Mouse (Mus musculus) adrenal gland, adult 18-20 months (tissue): ENCODE measurements around the gene Notum. TPM values are rescaled to one million over a fixed set of nuclear protein-coding genes. Genes with fewer than 3 reads are reported as not detected.

Source experiments
- DNase-seq, 2 experiments: peaks; one replicate each; pipeline ENCODE4 v3.0.0; 2021 to 2022; ENCODE audit warnings: low spot score in 2 of 2
- total RNA-seq, 2 experiments: library from RNA; stranded (reverse); gene quantifications; 1 replicate in 1 of 2; 2 replicates in 1 of 2; pipeline ENCODE4 v1.2.3; 2021

Gene Notum
- total RNA-seq, 2 experiments from 2014 or later = 2.8 to 6.6 TPM

GRCm38 (mm10) chr11:120641255-120641654, 19.7 kb downstream of the Notum start:
- DNase-seq = no peak

GRCm38 (mm10) chr11:120634810-120635209, 26.2 kb downstream of the Notum start:
- DNase-seq = no peak

GRCm38 (mm10) chr11:120633520-120634343, 27.2 kb downstream of the Notum start, which contains the start of gene Mafg:
Gene Mafg, minus strand, starts transcription at chr11:120633600.
- DNase-seq = peak; percentile 87 to 92

GRCm38 (mm10) chr11:120632559-120633519, 28.1 kb downstream of the Notum start:
- peak; percentile 70 to 76 for DNase-seq

GRCm38 (mm10) chr11:120631726-120632448, 29.1 kb downstream of the Notum start:
- DNase-seq = no peak

- no peak for DNase-seq
Measured at GRCm38 (mm10) chr11:120630881-120631725, 29.9 kb downstream of the Notum start.

GRCm38 (mm10) chr11:120630401-120630871, 30.5 kb downstream of the Notum start:
- peak in 1 of 2 experiments; percentile 40 for DNase-seq

GRCm38 (mm10) chr11:120629911-120630310, 31.1 kb downstream of the Notum start:
- DNase-seq = peak; percentile 51 to 56

- peak; percentile 45 to 48 for DNase-seq
Measured at GRCm38 (mm10) chr11:120629341-120629730, 31.6 kb downstream of the Notum start.

GRCm38 (mm10) chr11:120628601-120629340, 32.2 kb downstream of the Notum start:
- DNase-seq = no peak

GRCm38 (mm10) chr11:120627468-120628300, 33.3 kb downstream of the Notum start:
- DNase-seq = peak in 1 of 2 experiments; percentile 22

GRCm38 (mm10) chr11:120626785-120627467, 34.0 kb downstream of the Notum start:
- no peak for DNase-seq

GRCm38 (mm10) chr11:120625152-120625775, 35.7 kb downstream of the Notum start, which contains the start of gene Sirt7:
Gene Sirt7, minus strand, starts transcription at chr11:120625240.
- DNase-seq = no peak

GRCm38 (mm10) chr11:120624680-120625111, 36.3 kb downstream of the Notum start:
- DNase-seq = peak; percentile 82 to 83

GRCm38 (mm10) chr11:120623961-120624679, 36.9 kb downstream of the Notum start:
- peak; percentile 56 to 72 for DNase-seq

GRCm38 (mm10) chr11:120622805-120623204, 38.2 kb downstream of the Notum start:
- DNase-seq = no peak
